Mouse (Mus musculus) heart, embryonic 16.5 days (tissue): ENCODE data around the gene Fhl2. TPM values are rescaled to one million over a fixed set of nuclear protein-coding genes. Genes with fewer than 3 reads are reported as not detected.
"Not testable (repeated sequence)": the region's sequence is repeated elsewhere in the genome, so short reads cannot be mapped to it uniquely, and the experiment has no call there.

Experiments
- ATAC-seq: fragments of 200-750 bp; cut with Nextera tagmentation; replicated peaks from 2 replicates; pipeline ENCODE4 v1.8.0; 2017; ENCODE audit warnings: moderate number of reproducible peaks; ENCODE audit not compliant: insufficient read depth, low FRiP score; ENCODE audit errors: extremely low read depth
- H3K27ac ChIP-seq: fragments of 300-500 bp; sonication (generic); 2 replicates; pipeline ENCODE4 v1.5.1; 2014; ENCODE audit warnings: mild to moderate bottlenecking, low read length, control low read depth, moderate library complexity
- H3K27me3 ChIP-seq: fragments of 300-500 bp; sonication (generic); 2 replicates; pipeline ENCODE4 v1.6.1; 2014; ENCODE audit warnings: low read length, mixed read lengths; ENCODE audit not compliant: control insufficient read depth, insufficient read depth
- H3K36me3 ChIP-seq: fragments of 300-500 bp; sonication (generic); 2 replicates; pipeline ENCODE4 v1.6.1; 2014; ENCODE audit not compliant: control insufficient read depth, insufficient read depth
- H3K4me1 ChIP-seq: fragments of 300-500 bp; sonication (generic); 2 replicates; pipeline ENCODE4 v1.6.1; 2014; ENCODE audit warnings: low read length, mixed read lengths; ENCODE audit not compliant: control insufficient read depth, insufficient read depth
- H3K4me2 ChIP-seq: fragments of 300-500 bp; sonication (generic); 2 replicates; pipeline ENCODE4 v1.6.1; 2014; ENCODE audit warnings: low read depth, mild to moderate bottlenecking, control low read depth, low read length
- H3K4me3 ChIP-seq: fragments of 300-500 bp; sonication (generic); 2 replicates; pipeline ENCODE4 v1.5.1; 2014; ENCODE audit warnings: mild to moderate bottlenecking, control low read depth, low read length
- H3K9ac ChIP-seq: fragments of 300-500 bp; sonication (generic); 2 replicates; pipeline ENCODE4 v1.6.1; 2014; ENCODE audit warnings: low read length, control low read depth
- H3K9me3 ChIP-seq: fragments of 300-500 bp; sonication (generic); replicated peaks from 2 replicates; pipeline ENCODE4 v1.6.1; 2016; ENCODE audit warnings: low read length; ENCODE audit not compliant: control insufficient read depth
- WGBS: fragments of 180-500 bp; shearing (Covaris S2); extraction: QIAGEN DNeasy Blood & Tissue Kit; methylation state at CpG from one replicate; pipeline ENCODE4 v1.1.7; 2014; 5-methylcytosine and 5-hydroxymethylcytosine counted together
- polyA plus RNA-seq: library from polyadenylated mRNA; unstranded; fragments of >200 nt; fragmentation: Nextera tagmentation; extraction: Ambion mirVana; gene quantifications from 2 replicates; pipeline ENCODE4 v1.2.1, GENCODE M21; 2015

Gene Fhl2
- polyA plus RNA-seq, 1 experiment from 2014 or later: 443 TPM

DNA sequence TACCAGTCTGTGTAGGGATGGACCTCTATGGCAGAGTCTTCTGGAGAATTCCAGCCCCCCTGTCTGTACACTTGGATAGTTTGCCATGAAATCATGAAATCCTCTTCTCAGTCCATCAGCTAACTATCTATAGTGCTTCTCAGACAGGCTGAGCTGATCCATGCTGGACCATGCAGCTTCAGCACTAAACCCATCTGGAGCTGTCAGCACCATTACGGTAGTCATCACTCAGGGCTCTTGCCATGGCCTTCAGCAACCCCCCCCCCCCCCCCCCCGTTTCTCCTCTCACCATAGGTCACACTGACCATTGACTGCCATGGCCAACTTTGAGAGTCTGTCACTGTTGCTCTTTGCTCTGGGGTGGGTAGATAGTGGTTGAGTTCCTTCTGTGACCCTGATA lies 5.0 kb upstream of the Fhl2 start:
- Histone ChIP-seq H3K4me1 (peaks cover 31% of the 10 kb centered on the region), H3K36me3 (no peaks in the 10 kb centered on the region; the same call in 1 of the 2 replicates), H3K4me3 (no peak overlapping the region), H3K9ac (no peak overlapping the region), H3K9me3 (no peaks in the 10 kb centered on the region), H3K27me3 (no peaks in the 10 kb centered on the region), H3K4me2 (no peak overlapping the region), H3K27ac (no peak overlapping the region)
- no peak for ATAC-seq
- 44% methylated on average over 2 of the region's 2 CpGs for WGBS

DNA sequence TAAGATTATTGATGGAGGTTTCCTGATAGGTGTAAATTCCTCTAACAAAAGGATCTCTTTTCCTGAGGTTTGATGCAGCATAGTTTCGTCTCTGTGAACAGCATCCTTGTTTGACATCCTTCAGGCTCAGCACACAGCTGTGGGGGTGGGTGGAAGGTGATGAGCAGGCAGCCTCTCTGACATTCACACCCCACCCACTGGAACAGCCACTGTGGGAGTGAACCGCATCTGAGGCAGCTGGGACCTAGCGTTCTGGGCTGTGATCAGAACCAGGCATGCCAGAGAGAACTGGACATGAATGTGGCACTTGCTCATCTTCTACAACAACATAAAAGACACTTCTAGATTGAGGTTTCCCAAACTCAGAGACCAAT lies 3.1 kb upstream of the Fhl2 start:
- H3K4me1 ChIP-seq: peaks cover 31% of the 10 kb centered on the region
- no peak for ATAC-seq
- H3K9me3 ChIP-seq: no peaks in the 10 kb centered on the region
- H3K4me2 ChIP-seq: peak overlapping the region; percentile 59; the same call in 1 of the 2 replicates
- no peaks in the 10 kb centered on the region for H3K36me3 ChIP-seq
- H3K27me3 ChIP-seq: no peaks in the 10 kb centered on the region
- no peak overlapping the region for H3K27ac ChIP-seq
- H3K9ac ChIP-seq: no peak overlapping the region
- 44% methylated on average over 3 of the region's 3 CpGs for WGBS
- H3K4me3 ChIP-seq: no peak overlapping the region

DNA sequence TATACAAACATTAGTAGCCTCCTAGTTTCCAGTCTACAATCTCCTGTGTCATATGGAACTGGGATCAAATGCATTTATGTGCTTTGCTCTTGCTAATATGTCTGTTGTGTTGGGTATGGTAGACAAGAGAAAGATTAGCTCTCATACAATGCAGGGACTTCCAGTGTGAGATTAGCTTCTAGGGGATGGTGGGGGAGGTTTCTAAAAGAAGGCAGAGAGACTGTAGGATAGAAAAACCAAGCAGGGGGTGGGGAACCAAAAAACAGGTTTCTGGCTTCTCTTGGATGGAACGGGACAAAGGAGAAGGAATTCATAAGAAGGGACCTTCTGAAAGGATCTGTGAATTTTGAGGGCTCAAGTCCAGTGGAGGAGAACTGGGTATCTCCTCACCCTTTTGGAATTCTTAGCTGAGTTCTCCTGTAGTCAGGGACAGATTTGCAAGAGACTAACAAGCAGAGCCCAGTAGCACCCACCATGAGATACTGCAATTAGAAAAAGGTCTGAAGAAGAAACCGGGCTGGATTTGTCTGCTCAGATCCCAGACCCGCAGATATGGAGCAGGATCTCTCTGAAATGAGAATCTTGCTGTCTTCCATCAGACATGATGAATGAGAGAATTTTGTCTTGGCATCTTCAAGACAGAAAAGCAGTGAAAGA lies 2.6 kb upstream of the Fhl2 start:
- Histone ChIP-seq H3K9me3 (no peaks in the 10 kb centered on the region), H3K9ac (no peak overlapping the region), H3K27ac (no peak overlapping the region), H3K36me3 (no peaks in the 10 kb centered on the region), H3K4me1 (peaks cover 31% of the 10 kb centered on the region), H3K4me3 (peak overlapping the region; percentile 63), H3K4me2 (peak overlapping the region; percentile 59), H3K27me3 (no peaks in the 10 kb centered on the region)
- ATAC-seq: no peak
- 77% methylated on average over 3 of the region's 3 CpGs for WGBS

DNA sequence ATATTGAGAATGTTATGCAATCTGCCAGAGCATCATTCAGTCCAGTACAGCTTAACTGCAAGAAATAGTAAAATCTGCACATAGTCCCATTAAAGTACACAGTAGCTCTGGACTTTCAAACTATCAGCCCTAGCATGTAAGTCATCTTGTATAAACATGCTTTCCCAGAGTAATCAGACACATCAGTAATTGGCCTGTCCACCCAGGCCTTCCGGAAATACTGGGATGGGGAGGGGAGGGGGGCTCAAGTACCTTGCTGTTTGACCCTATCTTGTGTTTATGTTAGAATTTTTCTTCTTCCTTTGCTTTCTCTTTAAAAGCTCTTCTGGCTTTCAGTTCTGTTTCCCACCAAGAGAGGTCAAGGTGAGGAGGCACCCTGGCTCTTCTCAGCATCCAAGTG lies 725 bp downstream of the Fhl2 start:
- WGBS: 21% methylated on average over 1 of the region's 1 CpGs
- Histone ChIP-seq H3K9ac (peak overlapping the region; percentile 77), H3K36me3 (no peaks in the 10 kb centered on the region), H3K4me3 (peak overlapping the region; percentile 63), H3K4me2 (peak overlapping the region; percentile 59), H3K4me1 (peaks cover 14% of the 10 kb centered on the region), H3K27ac (peak overlapping the region; percentile 97), H3K27me3 (no peaks in the 10 kb centered on the region), H3K9me3 (no peaks in the 10 kb centered on the region)
- no peak for ATAC-seq

DNA sequence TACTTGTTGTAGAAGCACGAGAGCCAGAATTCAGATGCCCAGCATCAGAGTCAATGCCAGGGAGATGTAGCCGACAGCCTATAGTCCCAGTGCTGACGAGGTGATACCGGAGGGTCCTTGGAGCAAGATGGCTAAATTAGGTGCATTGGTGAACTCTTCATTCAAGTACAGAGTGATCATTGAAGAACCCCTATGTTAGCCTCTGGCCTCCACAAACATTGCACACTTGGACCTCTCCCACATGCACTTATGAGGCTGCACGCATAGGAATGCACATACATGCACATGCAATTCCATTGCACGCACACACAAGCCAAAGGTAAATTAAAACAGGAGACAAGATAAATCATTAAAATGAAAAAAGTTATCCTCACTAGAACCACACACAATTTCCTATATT lies 3.4 kb downstream of the Fhl2 start:
- H3K27ac ChIP-seq: peak overlapping the region; percentile 87
- no peak for ATAC-seq
- H3K4me3 ChIP-seq: peak overlapping the region; percentile 59
- no peaks in the 10 kb centered on the region for H3K36me3 ChIP-seq
- 69% methylated on average over 6 of the region's 6 CpGs for WGBS
- peaks cover 15% of the 10 kb centered on the region for H3K4me1 ChIP-seq
- no peaks in the 10 kb centered on the region for H3K27me3 ChIP-seq
- peak overlapping the region; percentile 77 for H3K9ac ChIP-seq
- peak overlapping the region; percentile 60 for H3K4me2 ChIP-seq
- H3K9me3 ChIP-seq: no peaks in the 10 kb centered on the region

DNA sequence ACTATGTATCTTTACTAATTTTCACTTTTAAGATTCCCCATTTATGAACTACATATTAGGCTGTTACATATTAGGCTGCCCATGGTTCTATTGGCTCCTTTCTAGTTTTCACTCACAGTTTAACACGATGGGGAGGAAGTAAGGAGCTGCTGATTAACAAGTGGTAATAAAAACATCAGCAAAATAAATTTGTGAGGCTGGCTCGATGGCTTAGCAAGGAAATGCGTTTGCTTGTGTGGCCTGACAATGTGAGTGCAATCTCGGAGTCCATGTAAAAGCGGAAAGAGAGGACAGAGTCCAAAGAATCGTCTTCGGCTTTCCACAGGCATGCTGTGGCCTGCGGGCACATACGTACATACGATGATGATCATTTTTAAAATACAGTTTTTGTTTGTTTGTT lies 4.3 kb downstream of the Fhl2 start:
- Histone ChIP-seq H3K4me1 (peaks cover 24% of the 10 kb centered on the region), H3K9me3 (no peaks in the 10 kb centered on the region), H3K27me3 (no peaks in the 10 kb centered on the region), H3K9ac (peak overlapping the region; percentile 65), H3K27ac (peak overlapping the region; percentile 73), H3K4me2 (peak overlapping the region; percentile 59), H3K36me3 (no peaks in the 10 kb centered on the region), H3K4me3 (peak overlapping the region; percentile 38)
- no peak for ATAC-seq
- WGBS: 60% methylated on average over 10 of the region's 10 CpGs

DNA sequence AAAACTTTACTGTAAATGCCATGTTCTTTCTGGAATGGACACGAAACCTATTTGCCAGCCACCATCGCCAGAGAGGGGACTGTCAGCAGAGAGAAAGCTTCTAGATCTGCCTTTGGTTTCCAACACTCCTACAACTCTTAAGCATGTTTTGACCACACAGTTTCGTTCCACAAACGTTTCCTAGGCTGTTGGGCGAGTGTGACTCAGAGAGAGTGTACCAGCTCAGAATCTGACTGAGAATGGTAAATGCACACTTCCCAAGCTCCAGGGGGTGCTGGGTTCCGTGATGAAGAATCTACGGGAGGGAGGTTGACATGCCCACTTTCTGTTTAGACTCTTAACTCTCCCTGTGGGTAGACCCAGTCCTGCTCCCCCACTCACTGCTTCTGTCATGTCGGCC lies 5.7 kb downstream of the Fhl2 start:
- H3K4me2 ChIP-seq: peak overlapping the region; percentile 62
- peak overlapping the region; percentile 83 for H3K27ac ChIP-seq
- H3K36me3 ChIP-seq: no peaks in the 10 kb centered on the region
- 69% methylated on average over 8 of the region's 8 CpGs for WGBS
- H3K27me3 ChIP-seq: no peaks in the 10 kb centered on the region
- H3K9me3 ChIP-seq: no peaks in the 10 kb centered on the region
- H3K4me1 ChIP-seq: peaks cover 27% of the 10 kb centered on the region
- H3K9ac ChIP-seq: peak overlapping the region; percentile 72
- H3K4me3 ChIP-seq: peak overlapping the region; percentile 50
- no peak for ATAC-seq

DNA sequence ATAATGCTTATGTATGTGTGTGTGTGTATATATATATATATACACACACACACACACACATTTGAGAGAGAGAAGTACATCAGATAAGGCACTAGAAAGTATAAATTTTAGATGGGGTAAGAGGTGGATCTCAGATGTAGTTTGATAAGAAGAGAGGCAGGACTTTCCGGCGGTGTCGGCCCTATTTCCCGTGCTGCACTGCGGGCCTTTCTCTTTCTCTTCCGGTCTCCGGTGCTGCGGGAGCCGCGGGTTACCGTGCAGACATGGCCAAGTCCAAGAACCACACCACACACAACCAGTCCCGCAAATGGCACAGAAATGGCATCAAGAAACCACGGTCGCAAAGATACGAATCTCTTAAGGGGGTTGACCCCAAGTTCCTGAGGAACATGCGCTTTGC lies 7.9 kb downstream of the Fhl2 start:
- ATAC-seq: not testable (repeated sequence)

DNA sequence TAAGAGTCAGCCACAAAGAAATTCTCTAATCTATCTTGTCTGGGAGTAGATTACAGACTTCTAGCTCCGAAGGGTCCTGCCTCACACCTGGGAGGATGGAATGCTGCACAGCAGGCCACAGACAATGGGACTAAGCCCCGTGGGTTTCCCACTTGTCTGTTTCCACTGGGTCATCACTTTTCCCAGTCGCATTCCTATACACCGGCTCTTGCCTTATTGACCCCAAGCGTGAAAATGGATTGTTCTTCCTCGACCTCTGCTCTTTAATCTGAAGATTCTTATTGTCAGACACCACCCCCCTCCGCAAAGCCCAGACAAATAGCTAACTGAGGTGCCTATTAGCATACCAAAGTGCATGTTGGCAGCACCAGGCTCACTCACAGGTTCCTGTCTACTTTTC lies 10.4 kb downstream of the Fhl2 start:
- no peak for ATAC-seq

More for the DNA sequence above, 7.9 kb downstream of the Fhl2 start:
- not testable (repeated sequence) for H3K9ac ChIP-seq, H3K9me3 ChIP-seq, H3K4me2 ChIP-seq, H3K36me3 ChIP-seq, H3K27ac ChIP-seq, H3K27me3 ChIP-seq, H3K4me3 ChIP-seq
- 86% methylated on average over 11 of the region's 16 CpGs for WGBS
- peaks cover 40% of the 10 kb centered on the region for H3K4me1 ChIP-seq

More for the DNA sequence above, 10.4 kb downstream of the Fhl2 start:
- Histone ChIP-seq H3K27ac (peak overlapping the region; percentile 11; the same call in 1 of the 2 replicates), H3K36me3 (0 out of 2 replicates have a peak, but pooled peaks cover 2% of the 10 kb centered on the region), H3K4me2 (no peak overlapping the region), H3K4me1 (peaks cover 48% of the 10 kb centered on the region), H3K9ac (no peak overlapping the region), H3K27me3 (no peaks in the 10 kb centered on the region), H3K4me3 (no peak overlapping the region), H3K9me3 (no peaks in the 10 kb centered on the region)
- 36% methylated on average over 7 of the region's 7 CpGs for WGBS
